Mouse (Mus musculus): ENCODE measurements around the gene Dhx35. TPM values are rescaled to one million over a fixed set of nuclear protein-coding genes. Genes with fewer than 3 reads are reported as not detected.

Dhx35 gene
- 10 to 100 TPM; 11.4 to 12.4 TPM for polyA plus RNA-seq (2017; shearing (Covaris generic))

GRCm38 (mm10) chr2:158794494-158795004, at the start of gene Dhx35:
Gene Dhx35, plus strand, starts transcription at chr2:158794807.

GRCm38 (mm10) chr2:158767742-158768339, 26.8 kb upstream of the Dhx35 start, which contains the start of gene Fam83d:
Gene Fam83d, plus strand, starts transcription at chr2:158768093.

Other genes with a start within 250 kb of the Dhx35 start
- gene Slc32a1, start 184.0 kb upstream of the Dhx35 start, polyA plus RNA-seq (2017; shearing (Covaris generic)) = not detected
- 10 to 100 TPM; 31.4 to 37.3 TPM for gene Actr5, start 169.9 kb upstream of the Dhx35 start, polyA plus RNA-seq (2017; shearing (Covaris generic))
- 10 to 100 TPM; 29.3 to 47.6 TPM for gene Ppp1r16b, start 129.4 kb upstream of the Dhx35 start, polyA plus RNA-seq (2017; shearing (Covaris generic))
- 1 to 10 TPM; 2.6 to 4.3 TPM for gene Fam83d, start 26.7 kb upstream of the Dhx35 start, polyA plus RNA-seq (2017; shearing (Covaris generic))

All from activated CD4-positive, CD25-positive, alpha-beta regulatory T cell (primary cell).